Mouse (Mus musculus) embryonic fibroblast, embryonic 13.5 days (primary cell): ENCODE measurements at regions not wholly inside any gene's neighbourhood (a gene's known extent, or its start where the extent isn't known, plus 50 kb on each side); places are given as distances from the start of the nearest gene placed in this dataset.
A peak's percentile ranks its signal among the peaks of the same experiment; 100 is the strongest.

Source experiments
- CTCF ChIP-seq: IDR thresholded peaks from 2 replicates; pipeline ENCODE4 v1.5.1; 2011; ENCODE audit warnings: mild to moderate bottlenecking, control low read depth, low read length, moderate library complexity, borderline replicate concordance; ENCODE audit not compliant: insufficient read depth
- POLR2A ChIP-seq: IDR thresholded peaks from 2 replicates; pipeline ENCODE4 v1.6.1; 2011; ENCODE audit warnings: low read depth, mild to moderate bottlenecking, control low read depth, low read length, moderate library complexity

DNA sequence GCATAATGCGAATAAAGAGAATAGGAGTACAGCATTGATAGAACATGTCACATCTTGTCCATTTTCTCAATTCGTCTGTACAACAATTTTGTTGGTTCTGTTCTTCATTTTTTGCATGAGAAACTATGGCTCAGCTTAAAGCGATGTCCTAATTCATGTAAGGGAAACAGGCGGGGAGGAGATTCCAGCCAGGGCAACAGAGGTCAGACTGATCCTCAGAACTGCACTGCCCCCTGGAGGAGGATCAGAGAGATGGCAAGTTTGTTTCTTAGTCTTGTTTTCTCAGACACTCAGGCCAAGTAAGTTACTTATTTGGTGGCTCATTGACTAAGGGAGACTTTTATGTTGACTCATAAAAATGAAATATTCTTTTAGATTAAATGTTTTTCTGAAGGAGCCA is 165.7 kb upstream of the Ccdc54 start:
- TF ChIP-seq CTCF (peak; percentile 47; the same call in 1 of the 2 replicates), POLR2A (no peak)
